Mouse (Mus musculus) cerebellum, adult 9-11 months (tissue): ENCODE measurements around the gene Ccdc71l.

ENCODE experiments used
- DNase-seq: peaks from one replicate; pipeline ENCODE4 v3.0.0; 2022

Gene Ccdc71l

GRCm38 (mm10) chr12:32378528-32379295, at the start of gene Ccdc71l:
Ccdc71l (plus strand) TSS chr12:32378704.
- DNase-seq, result peak; percentile 88

- no peak for DNase-seq
These were observed 39.4 kb upstream of the Ccdc71l start for GRCm38 (mm10) chr12:32339078-32339477.

- DNase-seq, result no peak
These were observed 35.0 kb upstream of the Ccdc71l start for GRCm38 (mm10) chr12:32343487-32343886.

- no peak for DNase-seq
These were observed 32.4 kb upstream of the Ccdc71l start for GRCm38 (mm10) chr12:32346121-32346520.

GRCm38 (mm10) chr12:32348493-32348892, 30.0 kb upstream of the Ccdc71l start:
- DNase-seq, result no peak

- no peak for DNase-seq
These were observed 26.6 kb upstream of the Ccdc71l start for GRCm38 (mm10) chr12:32351874-32352273.

GRCm38 (mm10) chr12:32379296-32379725, 807 bp downstream of the Ccdc71l start:
- peak; percentile 85 for DNase-seq

GRCm38 (mm10) chr12:32379731-32380130, 1.2 kb downstream of the Ccdc71l start:
- DNase-seq, result no peak

- no peak for DNase-seq
These were observed 2.0 kb downstream of the Ccdc71l start for GRCm38 (mm10) chr12:32380457-32380856.

- DNase-seq, result no peak
These were observed 2.5 kb downstream of the Ccdc71l start for GRCm38 (mm10) chr12:32381011-32381410.

GRCm38 (mm10) chr12:32419537-32419936, 41.0 kb downstream of the Ccdc71l start:
- no peak for DNase-seq

GRCm38 (mm10) chr12:32427832-32428231, 49.3 kb downstream of the Ccdc71l start:
- DNase-seq, result no peak

GRCm38 (mm10) chr12:32431004-32431403, 52.5 kb downstream of the Ccdc71l start:
- DNase-seq, result no peak
